Mouse (Mus musculus): Measurements from ENCODE around the gene Rsph10b. TPM values are rescaled to one million over a fixed set of nuclear protein-coding genes. Genes with fewer than 3 reads are reported as not detected.

Gene Rsph10b
- polyA plus RNA-seq, 1 experiment from 2014 or later, result 1.9 TPM

- H3K27me3 ChIP-seq, result no peaks in the 10 kb centered on the region
- WGBS, result 82% methylated on average over 14 of the region's 14 CpGs
- peak; percentile 70; the same call in 1 of the 2 replicates for ATAC-seq (replicated peaks)
- no peaks in the 10 kb centered on the region for H3K36me3 ChIP-seq
- H3K9me3 ChIP-seq, result no peaks in the 10 kb centered on the region
- H3K27ac ChIP-seq (replicated peaks), result peak overlapping the region; percentile 89
- no peaks in the 10 kb centered on the region; the same call in 1 of the 2 replicates for H3K4me1 ChIP-seq
- H3K4me3 ChIP-seq, result no peak overlapping the region
- H3K4me2 ChIP-seq (replicated peaks), result 0 out of 2 replicates have a peak overlapping the region, but pooled peaks have one; percentile 6
- no peak overlapping the region for H3K9ac ChIP-seq (replicated peaks)
Measured at GRCm38 (mm10) chr5:143943231-143944125, 10.6 kb downstream of the Rsph10b start.

GRCm38 (mm10) chr5:143948361-143948760 lies 15.5 kb downstream of the Rsph10b start:
- Histone ChIP-seq H3K9ac (replicated peaks) (no peak overlapping the region), H3K4me1 (no peaks in the 10 kb centered on the region), H3K4me3 (no peak overlapping the region), H3K27ac (replicated peaks) (no peak overlapping the region), H3K4me2 (replicated peaks) (no peak overlapping the region), H3K9me3 (no peaks in the 10 kb centered on the region), H3K36me3 (no peaks in the 10 kb centered on the region), H3K27me3 (no peaks in the 10 kb centered on the region)
- WGBS, result 91% methylated on average over 12 of the region's 12 CpGs
- no peak for ATAC-seq (replicated peaks)

- 41% methylated on average over 5 of the region's 5 CpGs for WGBS
- Histone ChIP-seq H3K27me3 (no peaks in the 10 kb centered on the region), H3K4me2 (replicated peaks) (no peak overlapping the region), H3K36me3 (no peaks in the 10 kb centered on the region), H3K4me3 (no peak overlapping the region), H3K9me3 (no peaks in the 10 kb centered on the region), H3K9ac (replicated peaks) (no peak overlapping the region), H3K27ac (replicated peaks) (no peak overlapping the region), H3K4me1 (no peaks in the 10 kb centered on the region)
- no peak for ATAC-seq (replicated peaks)
Measured at GRCm38 (mm10) chr5:143950016-143950415, 17.2 kb downstream of the Rsph10b start.

- no peak overlapping the region for H3K4me3 ChIP-seq
- H3K4me1 ChIP-seq, result no peaks in the 10 kb centered on the region
- H3K9me3 ChIP-seq, result no peaks in the 10 kb centered on the region
- no peak overlapping the region for H3K9ac ChIP-seq (replicated peaks)
- no peak overlapping the region for H3K27ac ChIP-seq (replicated peaks)
- no peak for ATAC-seq (replicated peaks)
- H3K4me2 ChIP-seq (replicated peaks), result no peak overlapping the region
- H3K36me3 ChIP-seq, result 0 out of 2 replicates have a peak, but pooled peaks cover 4% of the 10 kb centered on the region
- no peaks in the 10 kb centered on the region for H3K27me3 ChIP-seq
- 94% methylated on average over 6 of the region's 6 CpGs for WGBS
Measured at GRCm38 (mm10) chr5:143957101-143957500, 24.3 kb downstream of the Rsph10b start.

- no peak overlapping the region for H3K4me3 ChIP-seq
- WGBS, result 93% methylated on average over 11 of the region's 11 CpGs
- no peak for ATAC-seq (replicated peaks)
- no peaks in the 10 kb centered on the region for H3K27me3 ChIP-seq
- H3K4me1 ChIP-seq, result no peaks in the 10 kb centered on the region
- H3K9ac ChIP-seq (replicated peaks), result no peak overlapping the region
- H3K9me3 ChIP-seq, result no peaks in the 10 kb centered on the region
- 0 out of 2 replicates have a peak, but pooled peaks cover 4% of the 10 kb centered on the region for H3K36me3 ChIP-seq
- no peak overlapping the region for H3K4me2 ChIP-seq (replicated peaks)
- H3K27ac ChIP-seq (replicated peaks), result no peak overlapping the region
Measured at GRCm38 (mm10) chr5:143959551-143959950, 26.7 kb downstream of the Rsph10b start.

GRCm38 (mm10) chr5:143961176-143961575 lies 28.3 kb downstream of the Rsph10b start:
- Histone ChIP-seq H3K9ac (replicated peaks) (no peak overlapping the region), H3K9me3 (no peaks in the 10 kb centered on the region), H3K4me2 (replicated peaks) (no peak overlapping the region), H3K27me3 (no peaks in the 10 kb centered on the region), H3K4me1 (no peaks in the 10 kb centered on the region), H3K36me3 (0 out of 2 replicates have a peak, but pooled peaks cover 4% of the 10 kb centered on the region), H3K4me3 (no peak overlapping the region), H3K27ac (replicated peaks) (no peak overlapping the region)
- ATAC-seq (replicated peaks), result no peak
- 79% methylated on average over 8 of the region's 8 CpGs for WGBS

GRCm38 (mm10) chr5:143965586-143966345 lies 32.9 kb downstream of the Rsph10b start:
- no peak overlapping the region for H3K9ac ChIP-seq (replicated peaks)
- no peaks in the 10 kb centered on the region for H3K4me1 ChIP-seq
- 89% methylated on average over 12 of the region's 12 CpGs for whole genome bisulfite sequencing
- H3K27me3 ChIP-seq, result no peaks in the 10 kb centered on the region
- H3K4me3 ChIP-seq, result no peak overlapping the region
- no peak overlapping the region for H3K4me2 ChIP-seq (replicated peaks)
- ATAC-seq (replicated peaks), result no peak
- no peaks in the 10 kb centered on the region for H3K36me3 ChIP-seq
- H3K27ac ChIP-seq (replicated peaks), result no peak overlapping the region
- no peaks in the 10 kb centered on the region for H3K9me3 ChIP-seq

GRCm38 (mm10) chr5:143966671-143967070 lies 33.8 kb downstream of the Rsph10b start:
- Histone ChIP-seq H3K9ac (replicated peaks) (no peak overlapping the region), H3K27me3 (no peaks in the 10 kb centered on the region), H3K9me3 (no peaks in the 10 kb centered on the region), H3K4me1 (no peaks in the 10 kb centered on the region), H3K27ac (replicated peaks) (no peak overlapping the region), H3K4me3 (no peak overlapping the region), H3K4me2 (replicated peaks) (no peak overlapping the region), H3K36me3 (no peaks in the 10 kb centered on the region)
- WGBS, result 87% methylated on average over 12 of the region's 12 CpGs
- no peak for ATAC-seq (replicated peaks)

- Histone ChIP-seq H3K27ac (replicated peaks) (no peak overlapping the region), H3K9ac (replicated peaks) (no peak overlapping the region), H3K4me2 (replicated peaks) (no peak overlapping the region), H3K9me3 (no peaks in the 10 kb centered on the region), H3K4me3 (no peak overlapping the region), H3K27me3 (no peaks in the 10 kb centered on the region), H3K4me1 (no peaks in the 10 kb centered on the region), H3K36me3 (no peaks in the 10 kb centered on the region)
- no peak for ATAC-seq (replicated peaks)
- WGBS, result 76% methylated on average over 3 of the region's 3 CpGs
Measured at GRCm38 (mm10) chr5:143972628-143973027, 39.8 kb downstream of the Rsph10b start.

GRCm38 (mm10) chr5:143974931-143975630 lies 42.2 kb downstream of the Rsph10b start:
- ATAC-seq (replicated peaks), result peak; percentile 61; the same call in 1 of the 2 replicates
- H3K4me2 ChIP-seq (replicated peaks), result no peak overlapping the region
- H3K4me1 ChIP-seq, result no peaks in the 10 kb centered on the region
- WGBS, result 48% methylated on average over 4 of the region's 4 CpGs
- no peaks in the 10 kb centered on the region for H3K9me3 ChIP-seq
- H3K27me3 ChIP-seq, result no peaks in the 10 kb centered on the region
- H3K4me3 ChIP-seq, result no peak overlapping the region
- no peak overlapping the region for H3K9ac ChIP-seq (replicated peaks)
- H3K36me3 ChIP-seq, result no peaks in the 10 kb centered on the region
- H3K27ac ChIP-seq (replicated peaks), result no peak overlapping the region

- Histone ChIP-seq H3K4me1 (no peaks in the 10 kb centered on the region), H3K9ac (replicated peaks) (no peak overlapping the region), H3K9me3 (no peaks in the 10 kb centered on the region), H3K4me2 (replicated peaks) (no peak overlapping the region), H3K4me3 (no peak overlapping the region), H3K27me3 (no peaks in the 10 kb centered on the region), H3K36me3 (no peaks in the 10 kb centered on the region), H3K27ac (replicated peaks) (no peak overlapping the region)
- ATAC-seq (replicated peaks), result peak; percentile 26; the same call in 1 of the 2 replicates
- whole genome bisulfite sequencing, result 68% methylated on average over 2 of the region's 2 CpGs
Measured at GRCm38 (mm10) chr5:143975631-143975933, 42.7 kb downstream of the Rsph10b start.

GRCm38 (mm10) chr5:143976232-143976631 lies 43.4 kb downstream of the Rsph10b start:
- Histone ChIP-seq H3K27me3 (no peaks in the 10 kb centered on the region), H3K4me3 (no peak overlapping the region), H3K27ac (replicated peaks) (no peak overlapping the region), H3K9me3 (no peaks in the 10 kb centered on the region), H3K9ac (replicated peaks) (no peak overlapping the region), H3K4me2 (replicated peaks) (no peak overlapping the region), H3K36me3 (no peaks in the 10 kb centered on the region), H3K4me1 (peaks cover 4% of the 10 kb centered on the region; the same call in 1 of the 2 replicates)
- WGBS, result 90% methylated on average over 11 of the region's 11 CpGs
- ATAC-seq (replicated peaks), result no peak

Measured in forebrain, embryonic 15.5 days (tissue).